Mouse (Mus musculus) small intestine, adult 2 months (tissue): ENCODE measurements around the gene Pml.
"Not testable (repeated sequence)": the region's sequence is repeated elsewhere in the genome, so short reads cannot be mapped to it uniquely, and the experiment has no call there.

Source experiments
- CTCF ChIP-seq: fragments of 200-500 bp; IDR thresholded peaks from 2 replicates; pipeline ENCODE4 v1.5.1; 2012; ENCODE audit warnings: low read depth, mild to moderate bottlenecking, control low read depth, inconsistent platforms, low read length, moderate library complexity, mixed read lengths; ENCODE audit not compliant: insufficient replicate concordance, insufficient read length; ENCODE audit errors: extremely low read depth
- POLR2A ChIP-seq: fragments of 200-500 bp; IDR thresholded peaks from 2 replicates; pipeline ENCODE4 v1.6.1; 2012; ENCODE audit warnings: low read depth, mild to moderate bottlenecking, control low read depth, inconsistent platforms, low read length, moderate library complexity

DNA sequence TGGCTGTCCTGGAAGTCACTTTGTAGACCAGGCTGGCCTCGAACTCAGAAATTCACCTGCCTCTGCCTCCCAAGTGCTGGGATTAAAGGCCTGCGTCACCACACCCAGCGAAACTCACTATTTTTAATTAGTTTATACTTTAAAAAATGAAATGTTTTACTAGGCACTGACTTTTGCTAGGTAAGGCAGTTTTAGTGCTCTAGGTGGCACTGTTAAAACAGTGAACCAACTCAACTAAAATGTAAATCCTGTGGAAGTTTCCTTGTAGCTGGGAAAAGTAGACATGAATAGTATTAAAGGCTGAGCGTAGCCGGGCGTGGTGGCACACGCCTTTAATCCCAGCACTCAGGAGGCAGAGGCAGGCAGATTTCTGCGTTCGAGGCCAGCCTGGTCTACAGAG lies 22.0 kb upstream of the Pml start:
- not testable (repeated sequence) for TF ChIP-seq POLR2A, CTCF
